Mouse (Mus musculus) retina, postnatal 7 days (tissue): ENCODE measurements around the gene Tab1.
A peak's percentile ranks its signal among the peaks of the same experiment; 100 is the strongest.

Experiments
- DNase-seq: peaks from one replicate; pipeline ENCODE4 v3.0.0-alpha.2; 2012; ENCODE audit warnings: low read depth, low spot score

Gene Tab1

GRCm38 (mm10) chr15:80162401-80162964, 29.6 kb downstream of the Tab1 start:
- DNase-seq: no peak

- no peak for DNase-seq
These were observed 30.3 kb downstream of the Tab1 start for GRCm38 (mm10) chr15:80163274-80163673.

GRCm38 (mm10) chr15:80163716-80164115, 30.8 kb downstream of the Tab1 start:
- no peak for DNase-seq

- DNase-seq: no peak
These were observed 32.5 kb downstream of the Tab1 start for GRCm38 (mm10) chr15:80165396-80165795.

- no peak for DNase-seq
These were observed 36.6 kb downstream of the Tab1 start for GRCm38 (mm10) chr15:80169484-80169883.

GRCm38 (mm10) chr15:80170357-80170756, 37.4 kb downstream of the Tab1 start:
- DNase-seq: no peak

- no peak for DNase-seq
These were observed 38.4 kb downstream of the Tab1 start for GRCm38 (mm10) chr15:80171286-80171685.

GRCm38 (mm10) chr15:80171791-80172190, 38.9 kb downstream of the Tab1 start:
- DNase-seq: no peak

GRCm38 (mm10) chr15:80173001-80173771, 40.3 kb downstream of the Tab1 start, which contains the start of gene Mgat3:
Gene Mgat3, plus strand, starts transcription at chr15:80173721.
- DNase-seq: peak; percentile 38

- no peak for DNase-seq
These were observed 41.1 kb downstream of the Tab1 start for GRCm38 (mm10) chr15:80173781-80174597.

- no peak for DNase-seq
These were observed 41.6 kb downstream of the Tab1 start for GRCm38 (mm10) chr15:80174598-80174875.

- no peak for DNase-seq
These were observed 42.4 kb downstream of the Tab1 start for GRCm38 (mm10) chr15:80175316-80175715.

GRCm38 (mm10) chr15:80175756-80176155, 42.8 kb downstream of the Tab1 start:
- no peak for DNase-seq

GRCm38 (mm10) chr15:80181561-80181960, 48.6 kb downstream of the Tab1 start:
- no peak for DNase-seq

- DNase-seq: no peak
These were observed 49.3 kb downstream of the Tab1 start for GRCm38 (mm10) chr15:80182072-80182700.

GRCm38 (mm10) chr15:80188927-80189326, 56.0 kb downstream of the Tab1 start:
- no peak for DNase-seq

GRCm38 (mm10) chr15:80190075-80190474, 57.1 kb downstream of the Tab1 start:
- no peak for DNase-seq

- no peak for DNase-seq
These were observed 58.8 kb downstream of the Tab1 start for GRCm38 (mm10) chr15:80191585-80192245.

GRCm38 (mm10) chr15:80192246-80192585, 59.3 kb downstream of the Tab1 start:
- DNase-seq: no peak

- no peak for DNase-seq
These were observed 59.9 kb downstream of the Tab1 start for GRCm38 (mm10) chr15:80192847-80193246.

- no peak for DNase-seq
These were observed 66.6 kb downstream of the Tab1 start for GRCm38 (mm10) chr15:80199556-80199955.
